Mouse (Mus musculus) left cerebral cortex, adult 8-10 months (tissue): ENCODE data around the gene Dpep2nb. TPM values are rescaled to one million over a fixed set of nuclear protein-coding genes. Genes with fewer than 3 reads are reported as not detected.

Experiments
- DNase-seq, 2 experiments: peaks; one replicate each; pipeline ENCODE4 v3.0.0; 2022; ENCODE audit warnings: low spot score in 2 of 2
- microRNA-seq, 2 experiments: library from miRNA; unstranded; fragments of <30 nt; microRNA quantifications; one replicate each; pipeline ENCODE4 v1.2.0; 2022
- total RNA-seq, 4 experiments: library from RNA; stranded (reverse); gene quantifications; 2 replicates each; pipeline ENCODE4 v1.2.4; 2022

Gene Dpep2nb
- total RNA-seq, 4 experiments from 2014 or later: 0.57 TPM; not detected in 3

DNA sequence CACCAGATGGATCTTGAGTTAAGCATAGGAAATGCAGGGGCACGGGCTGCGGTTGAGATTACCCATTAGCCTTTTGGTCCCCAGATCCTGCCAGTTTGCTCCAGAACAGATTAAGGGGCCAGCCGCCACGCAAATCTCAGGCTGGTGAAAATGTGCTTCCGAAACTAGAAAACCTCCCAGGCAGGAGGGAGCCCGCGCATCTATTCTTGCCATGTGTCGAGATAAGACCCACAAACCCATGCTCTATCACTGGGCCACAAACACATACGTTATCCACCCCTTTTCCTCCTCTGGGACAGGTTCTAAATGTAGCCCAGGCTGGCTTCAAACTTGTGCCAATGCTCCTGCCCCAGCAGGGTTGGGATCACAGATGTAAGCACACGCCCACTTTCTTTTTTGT is 44.2 kb downstream of the Dpep2nb start:
- no peak for DNase-seq

DNA sequence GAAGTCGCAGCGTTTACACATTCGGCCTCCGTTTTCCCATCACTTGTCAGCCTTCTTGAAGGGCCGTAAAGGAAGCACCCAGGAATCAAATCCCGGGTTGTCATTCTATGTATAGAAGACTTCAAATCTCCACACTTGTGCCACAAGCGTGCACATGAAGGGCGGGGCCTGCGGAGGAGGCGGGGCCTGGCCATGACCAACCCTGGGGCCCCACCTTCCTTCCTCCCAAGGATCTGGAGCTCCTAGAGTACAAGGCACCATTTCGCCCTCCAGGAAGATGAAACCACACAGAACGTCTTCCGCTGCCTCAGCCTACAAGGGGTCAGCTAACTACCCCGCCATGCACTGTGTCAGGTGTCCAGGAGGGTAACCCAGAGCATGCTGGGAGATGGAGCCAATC is 44.7 kb downstream of the Dpep2nb start:
- DNase-seq: no peak

DNA sequence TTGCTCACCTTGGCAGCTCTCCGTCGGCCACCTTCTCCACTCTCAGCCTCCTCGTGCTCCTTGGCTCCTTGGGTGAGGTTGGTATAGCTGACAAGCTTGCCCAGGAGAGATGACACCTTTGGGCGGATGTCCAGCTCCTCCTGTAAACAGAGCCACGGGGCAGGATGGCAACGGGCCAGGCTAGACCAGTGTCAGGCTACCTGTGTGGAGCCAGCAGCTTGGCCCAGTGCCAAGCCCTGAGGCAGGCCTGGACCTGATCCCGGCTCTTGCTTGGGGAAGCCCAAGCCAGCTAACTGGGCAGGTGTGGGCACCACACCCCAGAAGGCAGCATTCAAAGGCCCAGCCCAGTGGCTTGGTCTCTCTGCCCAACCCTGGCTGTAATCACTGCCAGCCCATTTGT is 46.4 kb downstream of the Dpep2nb start:
- no peak for DNase-seq

DNA sequence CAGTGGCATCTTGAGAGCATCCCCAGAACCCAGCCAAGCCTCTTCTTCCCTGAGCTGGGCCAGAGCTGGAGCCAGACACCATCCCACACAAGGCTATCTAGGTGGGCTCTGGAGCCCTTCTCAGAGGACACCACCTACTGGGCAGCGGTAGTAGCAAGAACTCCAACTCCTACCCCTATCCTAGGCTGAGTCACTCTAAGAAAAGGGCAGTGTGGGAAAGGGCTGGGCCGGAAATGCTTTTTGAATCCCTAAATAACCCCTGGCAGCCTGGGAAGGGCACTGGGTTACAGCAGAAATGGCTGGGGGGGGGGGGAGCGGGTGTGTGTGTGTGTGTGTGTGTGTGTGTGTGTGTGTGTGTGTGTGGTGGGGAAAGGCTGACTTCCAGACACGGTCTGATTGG is 48.0 kb downstream of the Dpep2nb start:
- no peak for DNase-seq

DNA sequence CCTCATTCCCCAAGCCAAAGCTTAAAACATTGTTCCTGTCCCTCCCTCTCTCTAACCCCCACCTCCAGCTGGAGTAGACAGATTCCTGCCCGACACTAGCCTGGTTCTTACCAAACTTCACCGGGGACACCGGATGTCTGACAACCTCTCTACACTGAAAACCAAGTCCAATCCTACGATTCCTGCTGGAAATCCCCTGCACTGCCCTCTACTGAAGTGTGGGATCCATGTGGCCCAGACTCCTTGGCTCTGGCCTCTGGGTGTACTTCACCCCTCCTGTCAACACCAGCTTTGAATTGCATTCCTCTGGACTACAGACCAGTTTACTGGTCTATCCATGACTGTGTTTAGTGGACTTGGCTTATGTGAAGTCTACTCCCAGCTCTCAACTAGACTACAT is 49.2 kb downstream of the Dpep2nb start:
- no peak for DNase-seq

DNA sequence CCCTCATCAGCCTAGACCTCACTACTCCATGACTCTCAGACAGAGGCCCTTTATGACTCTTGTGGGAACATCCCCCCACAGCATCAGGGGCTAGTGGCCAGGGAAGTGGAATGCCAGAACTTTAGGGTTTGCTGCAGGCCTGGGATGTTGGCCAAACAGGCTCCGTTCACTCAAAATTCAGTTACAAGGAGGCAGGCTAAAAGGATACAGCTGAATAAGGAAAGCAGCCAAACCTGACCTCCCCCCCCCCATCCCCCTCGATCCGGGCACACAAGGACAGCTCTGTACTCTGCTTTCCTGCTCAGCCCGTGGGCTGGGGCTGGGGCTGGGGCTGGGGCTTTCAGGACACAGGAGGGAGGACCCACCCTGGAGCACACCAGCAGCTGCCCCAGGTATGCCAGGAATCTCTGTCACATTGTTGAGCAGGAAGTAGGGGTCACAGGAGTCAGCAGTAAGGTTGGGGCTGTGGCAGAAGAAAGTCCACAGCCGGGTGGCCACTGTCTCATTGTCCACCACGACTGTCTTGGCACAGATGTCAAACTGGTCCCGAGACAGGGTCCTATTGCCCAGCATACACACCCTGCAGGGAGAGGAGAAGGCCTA is 54.6 kb downstream of the Dpep2nb start:
- no peak for DNase-seq

DNA sequence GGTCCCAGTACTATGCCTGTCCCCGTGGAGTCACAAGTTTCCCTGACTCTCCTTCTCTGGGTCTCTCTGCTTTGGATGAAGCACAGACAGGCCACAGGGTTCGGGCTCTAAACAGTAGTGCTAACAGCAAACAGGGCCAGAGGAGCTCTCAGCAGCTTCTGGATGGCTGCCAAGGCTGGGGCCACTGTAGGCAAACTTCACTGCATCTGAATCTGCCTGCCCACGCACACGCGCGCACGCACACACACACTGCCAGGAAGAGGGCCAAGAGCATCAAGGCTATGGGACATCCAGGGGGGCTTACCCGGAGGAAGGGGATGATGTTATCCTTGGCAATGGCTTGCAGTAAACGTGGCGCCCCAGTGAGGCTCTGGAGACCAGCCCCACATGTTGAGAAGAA is 56.4 kb downstream of the Dpep2nb start:
- DNase-seq: no peak

Small RNA genes lying within 50 kb of the gene (microRNA-seq; reads per million reads assigned to microRNA genes)
- gene Mir7074: 0 to 0.21 reads per million in 2 experiments

Other genes starting within 250 kb of the Dpep2nb start
- gene Gfod2, start 247.3 kb downstream of the Dpep2nb start, total RNA-seq: 10 to 100 TPM; 14.5 to 21.4 (median 18.3) TPM
- gene Ranbp10, start 178.6 kb downstream of the Dpep2nb start, total RNA-seq: 10 to 100 TPM; 20.1 to 24.4 (median 22.4) TPM
- under 1 TPM in 1 of 4 experiments, not detected in 3; 0.16 TPM for gene Tsnaxip1, start 178.2 kb downstream of the Dpep2nb start, total RNA-seq
- 10 to 100 TPM; 14.4 to 17.8 (median 16.0) TPM for gene Cenpt, start 152.7 kb downstream of the Dpep2nb start, total RNA-seq
- 10 to 100 TPM; 36.8 to 41.5 (median 37.4) TPM for gene Thap11, start 150.8 kb downstream of the Dpep2nb start, total RNA-seq
- 10 to 100 TPM; 19.8 to 39.6 (median 23.2) TPM for gene Nutf2, start 145.4 kb downstream of the Dpep2nb start, total RNA-seq
- gene Edc4, start 125.1 kb downstream of the Dpep2nb start, total RNA-seq: 10 to 100 TPM; 56.5 to 64.4 (median 62.9) TPM
- 1 to 10 TPM; 4.3 to 5.6 (median 4.9) TPM for gene Nrn1l, start 112.4 kb downstream of the Dpep2nb start, total RNA-seq
- gene Pskh1, start 105.5 kb downstream of the Dpep2nb start, total RNA-seq: 10 to 100 TPM in 1 of 4 experiments, 1 to 10 TPM in 3; 8.5 to 11.2 (median 9.1) TPM
- gene Ctrl, start 72.1 kb downstream of the Dpep2nb start, total RNA-seq: 1 to 10 TPM in 1 of 4 experiments, under 1 TPM in 2, not detected in 1; 0.67 to 1.2 (median 0.98) TPM
- gene Psmb10, start 67.5 kb downstream of the Dpep2nb start, total RNA-seq: 10 to 100 TPM; 82.5 to 92.6 (median 90.1) TPM
- gene Lcat, start 62.6 kb downstream of the Dpep2nb start, total RNA-seq: 10 to 100 TPM; 19.5 to 27.1 (median 23.5) TPM
- 10 to 100 TPM; 18.8 to 23.8 (median 20.6) TPM for gene Slc12a4, start 39.9 kb downstream of the Dpep2nb start, total RNA-seq
- under 1 TPM in 1 of 4 experiments, not detected in 3; 0.23 TPM for gene Dpep3, start 26.5 kb downstream of the Dpep2nb start, total RNA-seq
- 10 to 100 TPM; 18.0 to 23.1 (median 20.5) TPM for gene Dus2, start 14.6 kb downstream of the Dpep2nb start, total RNA-seq
- gene Ddx28, start 5.9 kb upstream of the Dpep2nb start, total RNA-seq: 10 to 100 TPM; 13.9 to 16.8 (median 14.8) TPM
- 10 to 100 TPM; 12.9 to 15.5 (median 14.7) TPM for gene Nfatc3, start 52.9 kb upstream of the Dpep2nb start, total RNA-seq
- gene Esrp2, start 131.0 kb upstream of the Dpep2nb start, total RNA-seq: under 1 TPM in 3 of 4 experiments, not detected in 1; 0.19 to 0.87 (median 0.70) TPM
- gene Pla2g15, start 144.4 kb upstream of the Dpep2nb start, total RNA-seq: 10 to 100 TPM; 23.4 to 31.5 (median 26.9) TPM
- gene Slc7a6, start 162.9 kb upstream of the Dpep2nb start, total RNA-seq: 10 to 100 TPM; 18.6 to 27.4 (median 23.4) TPM
- 10 to 100 TPM; 24.6 to 29.9 (median 29.5) TPM for gene Slc7a6os, start 205.0 kb upstream of the Dpep2nb start, total RNA-seq
- 10 to 100 TPM; 33.4 to 38.7 (median 36.3) TPM for gene Prmt7, start 205.0 kb upstream of the Dpep2nb start, total RNA-seq